In the genomic region with DNA sequence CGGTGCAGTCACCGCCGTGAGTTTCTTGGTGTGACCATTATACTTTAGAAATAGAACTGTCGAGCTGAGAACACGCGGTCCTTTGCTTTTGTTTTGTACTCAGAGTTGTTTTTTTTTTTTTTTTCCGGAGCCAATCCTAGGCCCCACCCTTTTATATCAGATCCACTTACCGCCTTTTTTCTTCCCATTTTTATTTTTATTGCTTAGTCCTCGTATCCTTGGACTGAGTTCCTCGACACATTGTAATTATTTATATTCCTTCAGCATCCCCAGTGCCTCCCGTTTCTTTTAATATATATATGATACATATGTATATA, we compare ENCODE assay signal across 8 mouse cellular contexts. TPM values are rescaled to one million over a fixed set of nuclear protein-coding genes. Genes with fewer than 3 reads are reported as not detected.
DNase-seq lines count a peak whose midpoint lies in the region; ATAC-seq and TF ChIP-seq lines count a peak whose summit lies in the region.

No protein-coding gene starts in this region.

- no peak for TF ChIP-seq EP300 in liver, postnatal 0 days (IDR thresholded peaks at IDR 0.05; ENCODE audit: low read depth)

- peak overlapping the region; percentile 85 for H3K4me3 ChIP-seq in gastrocnemius, adult 2 months
- peak overlapping the region; percentile 49 for H3K4me3 ChIP-seq in C2C12 (ENCODE audit: insufficient read depth, poor library complexity, severe bottlenecking)
- peak overlapping the region; percentile 63 for H3K4me3 ChIP-seq in forebrain, embryonic 15.5 days
- H3K4me3 ChIP-seq in liver, postnatal 0 days (ENCODE audit: low read depth, low read length), result peak overlapping the region; percentile 60

- TF ChIP-seq CTCF in gastrocnemius, adult 2 months (IDR thresholded peaks at IDR 0.05), result no peak
- no peak for TF ChIP-seq CTCF in C2C12 (IDR thresholded peaks at IDR 0.05; ENCODE audit: control insufficient read depth, insufficient read depth, insufficient read length)
- TF ChIP-seq CTCF in liver, postnatal 0 days (IDR thresholded peaks at IDR 0.05; ENCODE audit: low read depth), result no peak

- peak overlapping the region; percentile 86 for H3K27ac ChIP-seq in gastrocnemius, adult 2 months
- H3K27ac ChIP-seq in forebrain, embryonic 15.5 days (replicated peaks), result peak overlapping the region; percentile 63; the same call in 1 of the 2 replicates
- peak overlapping the region; percentile 31; the same call in 1 of the 2 replicates for H3K27ac ChIP-seq in liver, postnatal 0 days (ENCODE audit: low read depth)

- ATAC-seq in forebrain, embryonic 15.5 days (replicated peaks), result no peak
- ATAC-seq in liver, postnatal 0 days, result peak; percentile 50

- H3K9ac ChIP-seq in forebrain, embryonic 15.5 days (replicated peaks), result peak overlapping the region; percentile 60
- H3K9ac ChIP-seq in liver, postnatal 0 days (replicated peaks), result peak overlapping the region; percentile 69

- H3K79me2 ChIP-seq in C2C12 (ENCODE audit: control insufficient read depth, insufficient read depth), result peaks cover 43% of the 10 kb centered on the region

- peaks cover 5% of the 10 kb centered on the region for H3K36me3 ChIP-seq in C2C12 (ENCODE audit: control insufficient read depth, insufficient read depth)
- no peaks in the 10 kb centered on the region for H3K36me3 ChIP-seq in forebrain, embryonic 15.5 days
- no peaks in the 10 kb centered on the region for H3K36me3 ChIP-seq in liver, postnatal 0 days (replicated peaks; ENCODE audit: insufficient read depth, low read length)

- peaks cover 30% of the 10 kb centered on the region for H3K79me3 ChIP-seq in C2C12 (ENCODE audit: low read depth)

- peak overlapping the region; percentile 49 for H3ac ChIP-seq in C2C12 (ENCODE audit: control insufficient read depth, insufficient read length, low read depth)

- no peak for DNase-seq in gastrocnemius, adult 2 months
- no peak for DNase-seq in gastrocnemius, postnatal 36 days
- no peak for DNase-seq in liver, postnatal 0 days
- no peak for DNase-seq in ovary, postnatal 10 days (ENCODE audit: low spot score)
- no peak for DNase-seq in thymus, postnatal 36 days
- no peak for DNase-seq in testis, postnatal 10 days (ENCODE audit: low spot score)

- 0% methylated on average over 11 of the region's 11 CpGs for WGBS in forebrain, embryonic 15.5 days
- WGBS in liver, postnatal 0 days (ENCODE audit: insufficient replicate concordance), result under 1% methylated on average over 11 of the region's 11 CpGs

- H3K27me3 ChIP-seq in C2C12 (ENCODE audit: control insufficient read depth, insufficient read depth, insufficient read length), result no peaks in the 10 kb centered on the region
- no peaks in the 10 kb centered on the region for H3K27me3 ChIP-seq in forebrain, embryonic 15.5 days
- H3K27me3 ChIP-seq in liver, postnatal 0 days (ENCODE audit: insufficient read depth, low read length), result no peaks in the 10 kb centered on the region

- H3K4me2 ChIP-seq in forebrain, embryonic 15.5 days (replicated peaks), result peak overlapping the region; percentile 88
- H3K4me2 ChIP-seq in liver, postnatal 0 days (ENCODE audit: low read depth, low read length), result peak overlapping the region; percentile 77

- intact Hi-C loops in gastrocnemius, adult 2 months (cut with DNase I), result no loop called here
- intact Hi-C loops in gastrocnemius, postnatal 36 days (cut with DNase I), result no loop called here

- no peaks in the 10 kb centered on the region for H3K9me3 ChIP-seq in forebrain, embryonic 15.5 days
- no peaks in the 10 kb centered on the region for H3K9me3 ChIP-seq in liver, postnatal 0 days (ENCODE audit: low read length)

- peaks cover 20% of the 10 kb centered on the region for H3K4me1 ChIP-seq in forebrain, embryonic 15.5 days
- peaks cover 18% of the 10 kb centered on the region for H3K4me1 ChIP-seq in liver, postnatal 0 days (ENCODE audit: insufficient read depth)

TF ChIP-seq in C2C12, 6 proteins besides CTCF, POLR2A, EP300 and RAD21:
- TF ChIP-seq FOSL1 (IDR thresholded peaks at IDR 0.05; ENCODE audit: insufficient read depth, low read length, poor library complexity, severe bottlenecking) (no peak), MYOD1 (IDR thresholded peaks at IDR 0.05; ENCODE audit: control insufficient read depth, insufficient read length, low read depth) (no peak), CEBPB (IDR thresholded peaks at IDR 0.05; ENCODE audit: low read depth) (no peak), MYOG (IDR thresholded peaks at IDR 0.05; ENCODE audit: control insufficient read depth, extremely low read depth, insufficient read length) (no peak), USF1 (IDR thresholded peaks at IDR 0.05; ENCODE audit: low read depth) (no peak), MAX (IDR thresholded peaks at IDR 0.05) (no peak)

RNA-seq across cellular contexts. Expression of a gene that starts 0.3 kb away (rescaled TPM):
- 10 to 100 TPM; 12.3 to 14.0 TPM for total RNA-seq in gastrocnemius, adult 2 months (2021)
- 10 to 100 TPM in 1 of 2 experiments, 1 to 10 TPM in 1; 9.7 to 13.1 TPM for total RNA-seq in gastrocnemius, postnatal 36 days (2021)
- polyA plus RNA-seq in C2C12 (2012; fragmentation: generic; extraction: Trizol), result 11.6 TPM
- 116 and 122 TPM in 2 replicates for polyA plus RNA-seq in forebrain, embryonic 15.5 days (2015; fragmentation: Nextera tagmentation; extraction: Ambion mirVana)
- 6.3 and 7.6 TPM in 2 replicates for polyA plus RNA-seq in liver, postnatal 0 days (2015; fragmentation: Nextera tagmentation; extraction: Ambion mirVana)

RNA-seq across cellular contexts. Expression of a gene that starts 33.0 kb away (rescaled TPM):
- total RNA-seq in gastrocnemius, adult 2 months (2021), result under 1 TPM in 1 of 2 experiments, not detected in 1; 0.10 TPM
- total RNA-seq in gastrocnemius, postnatal 36 days (2021), result not detected
- polyA plus RNA-seq in C2C12 (2012; fragmentation: generic; extraction: Trizol), result 0.02 TPM
- polyA plus RNA-seq in forebrain, embryonic 15.5 days (2015; fragmentation: Nextera tagmentation; extraction: Ambion mirVana), result not detected in 2 replicates
- not detected in 2 replicates for polyA plus RNA-seq in liver, postnatal 0 days (2015; fragmentation: Nextera tagmentation; extraction: Ambion mirVana)

RNA-seq across cellular contexts. Expression of a gene that starts 42.0 kb away (rescaled TPM):
- total RNA-seq in gastrocnemius, adult 2 months (2021), result 10 to 100 TPM; 16.7 to 18.7 TPM
- 10 to 100 TPM; 14.9 to 17.5 TPM for total RNA-seq in gastrocnemius, postnatal 36 days (2021)
- polyA plus RNA-seq in C2C12 (2012; fragmentation: generic; extraction: Trizol), result 20.0 TPM
- 82.0 TPM in 2 replicates for polyA plus RNA-seq in forebrain, embryonic 15.5 days (2015; fragmentation: Nextera tagmentation; extraction: Ambion mirVana)
- polyA plus RNA-seq in liver, postnatal 0 days (2015; fragmentation: Nextera tagmentation; extraction: Ambion mirVana), result 10.9 TPM in 2 replicates

Comparison
In these comparisons a context has a peak if more than half of its experiments do, and no peak if none do; other contexts are left out.
1. H3K27ac ChIP-seq: peak in every context shown above with its lines; median percentile 86 in gastrocnemius, adult 2 months; 63 in forebrain, embryonic 15.5 days; 31 in liver, postnatal 0 days.